Mouse (Mus musculus) embryonic facial prominence, embryonic 14.5 days (tissue): ENCODE results near the gene Acap3. TPM values are rescaled to one million over a fixed set of nuclear protein-coding genes. Genes with fewer than 3 reads are reported as not detected.

Experiments
- ATAC-seq: fragments of 200-750 bp; cut with Nextera tagmentation; 2 replicates; pipeline ENCODE4 v1.8.0; 2017; ENCODE audit warnings: low read depth, moderate number of reproducible peaks, moderate TSS enrichment
- DNase-seq: peaks from one replicate; pipeline ENCODE4 v3.0.0-alpha.2; 2015; ENCODE audit warnings: low spot score
- H3K27ac ChIP-seq: fragments of 300-500 bp; sonication (generic); replicated peaks from 2 replicates; pipeline ENCODE4 v1.5.1; 2014; ENCODE audit warnings: low read depth, mild to moderate bottlenecking, low read length, moderate library complexity
- H3K27me3 ChIP-seq: fragments of 300-500 bp; sonication (generic); replicated peaks from 2 replicates; pipeline ENCODE4 v1.6.1; 2014; ENCODE audit warnings: low read length; ENCODE audit not compliant: control insufficient read depth, insufficient read depth
- H3K36me3 ChIP-seq: fragments of 300-500 bp; sonication (generic); 2 replicates; pipeline ENCODE4 v1.6.1; 2014; ENCODE audit warnings: low read length, mixed read lengths; ENCODE audit not compliant: control insufficient read depth, insufficient read depth
- H3K4me1 ChIP-seq: fragments of 300-500 bp; sonication (generic); 2 replicates; pipeline ENCODE4 v1.6.1; 2014; ENCODE audit warnings: antibody characterized with exemption, low read length; ENCODE audit not compliant: control insufficient read depth, insufficient read depth
- H3K4me2 ChIP-seq: fragments of 300-500 bp; sonication (generic); 2 replicates; pipeline ENCODE4 v1.6.1; 2014; ENCODE audit warnings: low read depth, mild to moderate bottlenecking, low read length, moderate library complexity, mixed read lengths
- H3K4me3 ChIP-seq: fragments of 300-500 bp; sonication (generic); 2 replicates; pipeline ENCODE4 v1.5.1; 2014; ENCODE audit warnings: low read depth, mild to moderate bottlenecking, low read length
- H3K9ac ChIP-seq: fragments of 300-500 bp; sonication (generic); 2 replicates; pipeline ENCODE4 v1.6.1; 2014; ENCODE audit warnings: low read depth, mild to moderate bottlenecking, low read length, moderate library complexity, mixed read lengths
- H3K9me3 ChIP-seq: fragments of 300-500 bp; sonication (generic); 2 replicates; pipeline ENCODE4 v1.6.1; 2016; ENCODE audit warnings: low read length; ENCODE audit not compliant: control insufficient read depth
- WGBS: fragments of 180-500 bp; shearing (Covaris S2); extraction: QIAGEN DNeasy Blood & Tissue Kit; methylation state at CpG from one replicate; pipeline ENCODE4 v1.1.7; 2014; 5-methylcytosine and 5-hydroxymethylcytosine counted together
- polyA plus RNA-seq: library from polyadenylated mRNA; unstranded; fragments of >200 nt; fragmentation: Nextera tagmentation; extraction: Ambion mirVana; gene quantifications from 2 replicates; pipeline ENCODE4 v1.2.1, GENCODE M21; 2014

Gene Acap3
- polyA plus RNA-seq, 1 experiment from 2014 or later, result 23.9 TPM

DNA sequence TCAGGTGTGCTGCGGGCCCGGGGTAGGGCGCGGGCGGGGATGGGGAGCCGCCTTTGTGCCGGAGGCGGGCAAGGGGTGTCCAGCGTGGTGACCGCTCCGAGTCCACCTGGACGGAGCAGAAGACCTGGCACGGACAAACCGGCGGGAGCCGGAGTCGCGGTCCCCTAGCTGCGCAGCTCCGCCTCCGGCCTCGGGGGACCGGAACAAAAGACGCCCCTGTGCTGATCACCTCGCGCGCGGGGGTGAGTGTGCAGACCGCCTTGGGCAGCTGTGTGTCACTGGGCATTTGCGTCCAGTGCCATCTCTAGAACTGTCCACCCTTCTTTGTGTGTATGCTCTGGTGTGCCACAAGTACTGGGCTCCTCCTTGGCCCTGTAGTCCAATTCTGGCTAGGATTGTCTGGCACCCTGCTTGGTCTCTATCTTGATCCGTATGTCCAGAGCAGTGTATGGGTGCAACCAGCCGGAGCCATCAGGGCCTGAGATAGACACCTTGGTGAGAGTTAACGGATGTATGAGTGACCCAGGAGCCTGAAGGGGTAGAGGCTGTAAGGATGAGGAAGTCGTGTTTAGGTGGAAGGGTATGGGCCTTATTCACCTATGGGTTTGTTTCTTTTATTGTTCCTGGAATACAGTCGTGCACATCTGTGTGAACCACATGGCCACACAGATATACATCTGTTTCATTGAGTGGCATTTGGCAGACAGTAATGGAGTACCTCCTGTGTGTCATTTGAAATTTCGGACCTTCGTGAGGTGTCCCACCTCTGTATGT lies 1.0 kb downstream of the Acap3 start:
- ATAC-seq (peak; percentile 16), DNase-seq (peak; percentile 29)
- H3K9ac ChIP-seq, result peak overlapping the region; percentile 86

GRCm38 (mm10) chr4:155893212-155893690 lies 1.6 kb downstream of the Acap3 start:
- Histone ChIP-seq H3K4me3 (peak overlapping the region; percentile 95), H3K4me2 (peak overlapping the region; percentile 97), H3K4me1 (peaks cover 32% of the 10 kb centered on the region), H3K27ac (no peak overlapping the region), H3K9ac (peak overlapping the region; percentile 86), H3K27me3 (no peaks in the 10 kb centered on the region), H3K36me3 (peaks cover 28% of the 10 kb centered on the region), H3K9me3 (no peaks in the 10 kb centered on the region)
- ATAC-seq, result no peak
- WGBS, result 76% methylated on average over 7 of the region's 8 CpGs
- DNase-seq, result no peak

More for the DNA sequence above, 1.0 kb downstream of the Acap3 start:
- WGBS, result 5% methylated on average over 36 of the region's 37 CpGs
- Histone ChIP-seq H3K9me3 (no peaks in the 10 kb centered on the region), H3K27ac (peak overlapping the region; percentile 94), H3K27me3 (no peaks in the 10 kb centered on the region), H3K36me3 (peaks cover 34% of the 10 kb centered on the region), H3K4me1 (peaks cover 32% of the 10 kb centered on the region), H3K4me3 (peak overlapping the region; percentile 95), H3K4me2 (peak overlapping the region; percentile 97)

DNA sequence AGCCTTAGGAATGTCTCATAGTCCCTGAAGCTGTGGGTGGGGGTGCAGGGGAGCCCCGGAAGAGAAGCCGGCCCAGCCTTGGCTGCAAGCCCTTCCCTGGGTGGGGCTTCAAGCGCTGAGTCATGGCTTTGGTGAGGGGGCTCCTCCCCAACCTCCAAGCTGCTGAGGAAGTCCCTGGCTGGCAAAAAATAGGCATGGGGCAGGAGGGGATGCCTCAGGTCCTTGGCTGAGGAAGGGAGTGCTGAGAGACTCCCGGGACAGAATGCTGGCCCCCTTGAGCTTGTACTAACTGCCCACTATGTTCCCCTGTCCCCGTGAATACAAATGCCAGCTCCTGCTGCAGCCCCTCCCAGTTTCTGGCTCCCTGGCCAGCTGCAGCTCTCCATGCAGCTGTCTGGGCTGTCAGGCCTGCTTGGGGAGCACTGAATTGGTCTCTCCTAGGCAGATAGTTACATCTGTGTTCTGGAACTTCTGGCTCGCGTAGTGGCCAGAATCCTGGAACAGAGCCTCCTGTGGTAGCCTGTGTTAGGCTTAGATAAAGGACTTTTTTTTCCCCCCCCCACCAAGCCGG lies 2.8 kb downstream of the Acap3 start:
- WGBS, result 20% methylated on average over 8 of the region's 8 CpGs
- peak overlapping the region; percentile 4 for H3K4me3 ChIP-seq
- peaks cover 32% of the 10 kb centered on the region for H3K4me1 ChIP-seq
- H3K4me2 ChIP-seq, result peak overlapping the region; percentile 97
- peak overlapping the region; percentile 52; the same call in 1 of the 2 replicates for H3K27ac ChIP-seq
- peak overlapping the region; percentile 21; the same call in 1 of the 2 replicates for H3K9ac ChIP-seq
- H3K9me3 ChIP-seq, result no peaks in the 10 kb centered on the region
- no peaks in the 10 kb centered on the region for H3K27me3 ChIP-seq
- ATAC-seq (no peak; the same call in 1 of the 2 replicates), DNase-seq (peak; percentile 63)
- peaks cover 27% of the 10 kb centered on the region for H3K36me3 ChIP-seq

DNA sequence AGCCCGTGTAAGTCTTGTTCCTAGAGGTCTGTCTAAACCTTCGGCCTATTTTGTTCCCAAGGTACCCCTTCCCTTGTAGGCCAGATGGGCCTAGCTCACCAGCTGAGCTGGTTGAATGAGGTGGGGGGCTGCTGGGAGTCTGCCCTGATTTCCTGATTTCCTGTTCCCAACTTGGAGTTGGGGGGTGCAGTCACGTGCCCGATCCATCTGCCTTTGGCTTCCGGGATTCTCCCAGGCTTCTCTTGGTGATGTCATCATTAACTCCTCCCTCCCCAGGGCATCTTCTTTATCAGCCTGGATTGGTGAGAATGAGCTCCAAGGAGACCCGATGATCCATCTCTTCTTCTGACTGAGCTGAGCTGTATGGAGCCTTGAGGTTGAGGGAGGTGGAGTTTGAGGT lies 3.6 kb downstream of the Acap3 start:
- H3K27me3 ChIP-seq, result no peaks in the 10 kb centered on the region
- ATAC-seq (no peak), DNase-seq (peak; percentile 40)
- WGBS, result 43% methylated on average over 6 of the region's 6 CpGs
- H3K27ac ChIP-seq, result 0 out of 2 replicates have a peak overlapping the region, but pooled peaks have one; percentile 33
- 0 out of 2 replicates have a peak overlapping the region, but pooled peaks have one; percentile 14 for H3K4me3 ChIP-seq
- peaks cover 32% of the 10 kb centered on the region for H3K4me1 ChIP-seq
- H3K9ac ChIP-seq, result no peak overlapping the region; the same call in 1 of the 2 replicates
- H3K4me2 ChIP-seq, result peak overlapping the region; percentile 97
- peaks cover 30% of the 10 kb centered on the region for H3K36me3 ChIP-seq
- no peaks in the 10 kb centered on the region for H3K9me3 ChIP-seq

DNA sequence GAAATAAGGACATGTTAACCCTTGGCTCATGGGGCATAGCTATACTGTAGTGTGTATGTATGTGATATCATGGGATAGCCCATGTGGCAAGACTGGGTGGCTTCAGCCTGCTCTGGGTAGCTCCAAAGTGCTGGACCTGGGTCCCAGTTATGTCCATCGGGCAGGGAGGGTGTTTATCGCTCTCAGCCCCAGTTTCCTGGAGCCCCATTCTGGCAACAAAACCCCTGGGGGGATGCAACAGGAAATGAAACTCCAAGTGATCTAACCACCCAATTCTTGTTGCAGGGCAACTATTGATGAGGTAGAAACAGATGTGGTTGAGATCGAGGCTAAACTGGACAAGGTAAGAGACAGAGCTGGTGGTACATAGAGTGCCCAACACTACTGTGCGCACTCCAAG lies 4.2 kb downstream of the Acap3 start:
- H3K4me2 ChIP-seq, result no peak overlapping the region
- H3K27me3 ChIP-seq, result no peaks in the 10 kb centered on the region
- 87% methylated on average over 4 of the region's 4 CpGs for WGBS
- H3K27ac ChIP-seq, result no peak overlapping the region
- DNase-seq (no peak), ATAC-seq (no peak)
- peaks cover 35% of the 10 kb centered on the region for H3K36me3 ChIP-seq
- no peak overlapping the region for H3K4me3 ChIP-seq
- no peaks in the 10 kb centered on the region for H3K9me3 ChIP-seq
- H3K4me1 ChIP-seq, result peaks cover 26% of the 10 kb centered on the region
- H3K9ac ChIP-seq, result no peak overlapping the region

- Histone ChIP-seq H3K4me3 (no peak overlapping the region), H3K4me1 (peaks cover 25% of the 10 kb centered on the region), H3K9ac (no peak overlapping the region), H3K27me3 (no peaks in the 10 kb centered on the region), H3K27ac (no peak overlapping the region), H3K9me3 (no peaks in the 10 kb centered on the region), H3K36me3 (peaks cover 42% of the 10 kb centered on the region), H3K4me2 (no peak overlapping the region)
- 98% methylated on average over 12 of the region's 12 CpGs for WGBS
- ATAC-seq (no peak), DNase-seq (no peak)
Observed at GRCm38 (mm10) chr4:155896461-155896860, 4.8 kb downstream of the Acap3 start.

GRCm38 (mm10) chr4:155898318-155898717 lies 6.7 kb downstream of the Acap3 start:
- Histone ChIP-seq H3K27me3 (no peaks in the 10 kb centered on the region), H3K4me1 (peaks cover 21% of the 10 kb centered on the region), H3K4me3 (no peak overlapping the region), H3K4me2 (no peak overlapping the region), H3K9ac (no peak overlapping the region), H3K27ac (no peak overlapping the region), H3K9me3 (no peaks in the 10 kb centered on the region), H3K36me3 (peaks cover 60% of the 10 kb centered on the region)
- 95% methylated on average over 2 of the region's 2 CpGs for WGBS
- DNase-seq (no peak), ATAC-seq (no peak)

DNA sequence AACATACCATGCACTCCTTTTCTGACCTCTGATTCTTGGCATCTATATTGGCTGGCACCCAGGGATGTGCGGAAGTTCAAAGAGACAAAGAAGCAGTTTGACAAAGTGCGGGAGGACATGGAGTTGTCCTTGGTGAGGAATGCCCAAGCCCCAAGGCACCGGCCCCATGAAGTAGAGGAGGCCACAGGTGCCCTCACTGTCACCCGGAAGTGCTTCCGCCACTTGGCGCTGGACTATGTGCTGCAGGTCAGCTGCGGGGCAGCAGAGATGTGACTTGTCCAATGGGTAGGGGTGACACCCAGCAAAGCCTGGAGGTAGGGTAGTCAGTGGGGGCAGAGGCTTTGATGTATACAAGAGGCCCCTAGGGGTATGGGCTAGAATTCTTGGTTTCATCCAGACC lies 7.7 kb downstream of the Acap3 start:
- ATAC-seq, result no peak
- peaks cover 70% of the 10 kb centered on the region for H3K36me3 ChIP-seq
- H3K9me3 ChIP-seq, result no peaks in the 10 kb centered on the region

More for the DNA sequence above, 7.7 kb downstream of the Acap3 start:
- Histone ChIP-seq H3K4me2 (no peak overlapping the region), H3K27me3 (no peaks in the 10 kb centered on the region), H3K4me3 (no peak overlapping the region), H3K9ac (no peak overlapping the region), H3K4me1 (peaks cover 11% of the 10 kb centered on the region), H3K27ac (no peak overlapping the region)
- DNase-seq, result no peak
- WGBS, result 91% methylated on average over 7 of the region's 7 CpGs
